ENCODE assay signal across 21 mouse cellular contexts in the genomic region with DNA sequence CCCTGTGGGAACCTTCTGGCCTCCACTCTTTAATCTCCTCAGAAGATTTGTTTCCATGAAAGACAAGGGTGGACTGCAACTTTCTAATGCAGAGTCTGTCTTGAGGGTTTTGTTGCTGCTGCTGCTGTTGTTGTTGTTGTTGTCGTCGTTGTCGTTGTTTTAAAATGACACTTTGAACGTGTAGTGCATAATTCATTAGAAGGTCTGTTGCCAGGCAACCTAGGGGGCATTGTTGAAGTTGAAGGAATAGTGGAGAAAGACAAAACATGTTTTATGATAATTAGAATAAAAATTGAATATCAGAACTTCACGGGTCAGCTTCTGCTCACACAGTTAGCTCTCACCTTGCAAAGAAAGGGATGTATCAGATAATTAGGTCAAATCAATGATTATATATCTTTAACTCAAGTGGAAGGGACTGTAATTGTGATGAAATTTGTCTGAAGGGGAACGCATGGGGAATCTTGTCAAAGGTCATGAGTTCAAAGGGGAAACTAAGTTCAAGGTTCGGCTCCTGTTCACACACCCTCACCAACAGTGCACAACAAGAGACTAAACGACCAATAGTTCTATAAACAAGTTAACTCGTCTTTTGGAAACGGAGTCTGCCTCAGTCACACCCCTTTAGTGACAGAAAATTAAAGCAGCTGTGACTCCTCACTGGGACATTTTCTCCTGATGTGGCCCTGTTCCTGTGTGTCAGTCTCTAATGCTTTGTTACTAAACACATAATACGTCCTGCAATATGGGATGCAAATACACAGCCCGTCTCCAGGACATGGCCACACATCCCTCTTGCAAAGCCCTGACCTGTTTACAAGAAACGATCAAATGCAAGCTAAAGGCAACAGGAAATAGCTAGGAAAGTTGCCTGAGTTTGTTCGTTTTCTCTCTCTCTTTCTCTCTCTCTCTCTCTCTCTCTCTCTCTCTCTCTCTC.
DNase-seq lines count a peak whose midpoint lies in the region; ATAC-seq and TF ChIP-seq lines count a peak whose summit lies in the region.
"Had no signal": no experiment of that assay in that cellular context is flagged by ENCODE, and none has a peak within 500 bp of the region (broad histone marks: within the 10 kb centered on the region; RNA-seq: fewer than 3 reads in every experiment).

No protein-coding gene starts in this region.

- H3K4me1 ChIP-seq in liver, adult 2 months (ENCODE audit: control insufficient read depth, insufficient read depth, low read length), result peaks cover 2% of the 10 kb centered on the region; the same call in 1 of the 2 replicates
- H3K4me1 ChIP-seq in liver, embryonic 11.5 days (replicated peaks; ENCODE audit: control insufficient read depth, insufficient read depth, low read length), result no peaks in the 10 kb centered on the region; the same call in 1 of the 2 replicates
- H3K4me1 ChIP-seq in neural tube, embryonic 12.5 days, result peaks cover 46% of the 10 kb centered on the region
- 0 out of 2 replicates have a peak, but pooled peaks cover 7% of the 10 kb centered on the region for H3K4me1 ChIP-seq in forebrain, embryonic 11.5 days (replicated peaks; ENCODE audit: control insufficient read depth, insufficient read depth, low read length)

- H3K27ac ChIP-seq in liver, adult 2 months (replicated peaks; ENCODE audit: insufficient read depth, low read depth, low read length), result no peak overlapping the region
- no peak overlapping the region for H3K27ac ChIP-seq in liver, embryonic 11.5 days (ENCODE audit: low read depth, low read length)
- H3K27ac ChIP-seq in neural tube, embryonic 12.5 days, result peak overlapping the region; percentile 77
- H3K27ac ChIP-seq in forebrain, embryonic 11.5 days (ENCODE audit: low read depth, low read length), result no peak overlapping the region
- H3K27ac ChIP-seq: embryonic facial prominence, embryonic 15.5 days; gastrocnemius, adult 2 months; limb, embryonic 12.5 days; liver, embryonic 14.5 days had no signal

- no peaks in the 10 kb centered on the region for H3K9me3 ChIP-seq in liver, embryonic 11.5 days (ENCODE audit: control insufficient read depth, low read length)
- H3K9me3 ChIP-seq in neural tube, embryonic 12.5 days, result no peaks in the 10 kb centered on the region
- H3K9me3 ChIP-seq in forebrain, embryonic 11.5 days (ENCODE audit: control insufficient read depth, low read length), result no peaks in the 10 kb centered on the region
- H3K9me3 ChIP-seq: embryonic facial prominence, embryonic 15.5 days; limb, embryonic 12.5 days had no signal

- no peak overlapping the region for H3K4me2 ChIP-seq in liver, embryonic 11.5 days
- H3K4me2 ChIP-seq in neural tube, embryonic 12.5 days (replicated peaks), result peak overlapping the region; percentile 37
- H3K4me2 ChIP-seq in forebrain, embryonic 11.5 days (ENCODE audit: low read depth, low read length, severe bottlenecking), result no peak overlapping the region
- H3K4me2 ChIP-seq: embryonic facial prominence, embryonic 15.5 days; limb, embryonic 12.5 days had no signal

- TF ChIP-seq POLR2A in liver, adult 2 months (IDR thresholded peaks at IDR 0.05; ENCODE audit: extremely low read depth, insufficient read depth, low read length), result no peak

- WGBS in liver, adult 2 months, result 51% methylated on average over 14 of the region's 14 CpGs
- 54% methylated on average over 14 of the region's 14 CpGs for WGBS in liver, embryonic 11.5 days
- WGBS in neural tube, embryonic 12.5 days, result 15% methylated on average over 14 of the region's 14 CpGs
- 38% methylated on average over 14 of the region's 14 CpGs for WGBS in forebrain, embryonic 11.5 days

- no peaks in the 10 kb centered on the region for H3K36me3 ChIP-seq in liver, adult 2 months (ENCODE audit: control insufficient read depth, insufficient read depth, low read length)
- H3K36me3 ChIP-seq in liver, embryonic 11.5 days (ENCODE audit: control insufficient read depth, insufficient read depth, low read length), result no peaks in the 10 kb centered on the region
- no peaks in the 10 kb centered on the region for H3K36me3 ChIP-seq in neural tube, embryonic 12.5 days
- H3K36me3 ChIP-seq in forebrain, embryonic 11.5 days (ENCODE audit: control insufficient read depth, insufficient read depth, low read length), result no peaks in the 10 kb centered on the region
- H3K36me3 ChIP-seq: embryonic facial prominence, embryonic 15.5 days; limb, embryonic 12.5 days had no signal

- DNase-seq in liver, adult 2 months (ENCODE audit: extremely low read depth, low read depth, low spot score), result peak; percentile 40
- no peak for DNase-seq in liver, embryonic 11.5 days (ENCODE audit: low spot score)
- peak; percentile 32 for DNase-seq in ES-CJ7 (ENCODE audit: low read depth, low spot score)
- peak; percentile 68 for DNase-seq in embryo, embryonic 10 days (ENCODE audit: low spot score)
- no peak for DNase-seq in forebrain, embryonic 11.5 days (ENCODE audit: low spot score)
- no peak for DNase-seq in layer of hippocampus, postnatal 36 days
- DNase-seq: adrenal gland, adult 8-10 months; cerebellum, adult 9-11 months; gastrocnemius, adult 2 months; heart, postnatal 4 days; kidney, adult 8-10 months; kidney, postnatal 4 days; lung, postnatal 10 days; right cerebral cortex, postnatal 14 days; spleen, adult 18-20 months; thymus, postnatal 36 days had no signal

- no peak for ATAC-seq in liver, embryonic 11.5 days (replicated peaks; ENCODE audit: low FRiP score)
- 0 out of 2 replicates have a peak, but pooled peaks have one; percentile 54 for ATAC-seq in neural tube, embryonic 12.5 days (ENCODE audit: low FRiP score, low read depth)
- no peak for ATAC-seq in forebrain, embryonic 11.5 days (replicated peaks; ENCODE audit: low FRiP score)

- no peak overlapping the region for H3K9ac ChIP-seq in liver, adult 2 months (ENCODE audit: low read depth, low read length)
- no peak overlapping the region for H3K9ac ChIP-seq in liver, embryonic 11.5 days (ENCODE audit: low read depth, low read length)
- no peak overlapping the region for H3K9ac ChIP-seq in neural tube, embryonic 12.5 days
- no peak overlapping the region for H3K9ac ChIP-seq in forebrain, embryonic 11.5 days (ENCODE audit: low read length)
- H3K9ac ChIP-seq: embryonic facial prominence, embryonic 15.5 days; limb, embryonic 12.5 days; liver, embryonic 14.5 days had no signal

- H3K4me3 ChIP-seq in liver, adult 2 months (ENCODE audit: insufficient read depth, low read depth, low read length), result no peak overlapping the region
- no peak overlapping the region for H3K4me3 ChIP-seq in liver, embryonic 11.5 days (ENCODE audit: low read depth, low read length)
- H3K4me3 ChIP-seq in neural tube, embryonic 12.5 days, result no peak overlapping the region
- no peak overlapping the region for H3K4me3 ChIP-seq in forebrain, embryonic 11.5 days (ENCODE audit: low read depth, low read length)
- H3K4me3 ChIP-seq: embryonic facial prominence, embryonic 15.5 days; gastrocnemius, adult 2 months; limb, embryonic 12.5 days; myocyte had no signal

- no peaks in the 10 kb centered on the region for H3K79me2 ChIP-seq in liver, adult 2 months (ENCODE audit: control insufficient read depth, insufficient read depth, low read length)

- H3K27me3 ChIP-seq in liver, adult 2 months (ENCODE audit: control insufficient read depth, insufficient read depth, low read length), result 0 out of 2 replicates have a peak, but pooled peaks cover 3% of the 10 kb centered on the region
- H3K27me3 ChIP-seq in liver, embryonic 11.5 days (replicated peaks; ENCODE audit: control insufficient read depth, insufficient read depth, low read length), result no peaks in the 10 kb centered on the region
- no peaks in the 10 kb centered on the region for H3K27me3 ChIP-seq in neural tube, embryonic 12.5 days (replicated peaks)
- H3K27me3 ChIP-seq in forebrain, embryonic 11.5 days (ENCODE audit: control insufficient read depth, insufficient read depth, low read length), result no peaks in the 10 kb centered on the region; the same call in 1 of the 2 replicates

- no peak for TF ChIP-seq CTCF in liver, adult 2 months (IDR thresholded peaks at IDR 0.05; ENCODE audit: low read depth, low read length)

Comparison
In these comparisons a context has a peak if more than half of its experiments do, and no peak if none do; other contexts are left out.
1. DNase-seq: peak in liver, adult 2 months (single experiment), ES-CJ7 (single experiment) and embryo, embryonic 10 days (single experiment); none in liver, embryonic 11.5 days (single experiment), forebrain, embryonic 11.5 days (single experiment) and layer of hippocampus, postnatal 36 days (0 of 2).